Mouse (Mus musculus): Measurements from ENCODE around the gene Traf3ip1. TPM values are rescaled to one million over a fixed set of nuclear protein-coding genes. Genes with fewer than 3 reads are reported as not detected.

Gene Traf3ip1
- polyA plus RNA-seq, 1 experiment, result 2.0 TPM

DNA sequence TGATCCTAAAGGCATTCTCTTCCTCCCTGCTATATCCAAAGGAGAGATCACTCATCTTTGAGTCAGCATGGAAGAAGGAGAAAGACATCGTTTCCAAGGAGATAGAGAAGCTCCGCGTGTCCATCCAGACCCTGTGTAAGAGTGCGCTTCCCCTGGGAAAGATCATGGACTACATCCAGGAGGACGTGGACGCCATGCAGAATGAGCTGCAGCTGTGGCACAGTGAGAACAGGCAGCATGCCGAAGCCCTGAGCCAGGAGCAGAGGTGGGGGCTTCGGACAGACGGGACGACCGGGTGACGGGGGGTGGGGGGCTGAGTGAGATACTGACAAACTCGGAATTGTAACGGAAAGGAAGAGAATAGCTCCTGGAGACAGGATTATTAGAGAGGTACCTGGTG, 31.4 kb downstream of the Traf3ip1 start:
- TF ChIP-seq FLI1 (IDR thresholded peaks at IDR 0.05; ENCODE audit: low read length) (no peak), GATA1 (IDR thresholded peaks at IDR 0.05; ENCODE audit: borderline replicate concordance, low read length) (no peak)
- Histone ChIP-seq H3K36me3 (replicated peaks; ENCODE audit: low read length) (peaks cover 40% of the 10 kb centered on the region), H3K9me3 (no peaks in the 10 kb centered on the region), H3K4me3 (replicated peaks) (no peak overlapping the region), H3K4me1 (peaks cover 38% of the 10 kb centered on the region), H3K27me3 (replicated peaks) (peaks cover 3% of the 10 kb centered on the region)

DNA sequence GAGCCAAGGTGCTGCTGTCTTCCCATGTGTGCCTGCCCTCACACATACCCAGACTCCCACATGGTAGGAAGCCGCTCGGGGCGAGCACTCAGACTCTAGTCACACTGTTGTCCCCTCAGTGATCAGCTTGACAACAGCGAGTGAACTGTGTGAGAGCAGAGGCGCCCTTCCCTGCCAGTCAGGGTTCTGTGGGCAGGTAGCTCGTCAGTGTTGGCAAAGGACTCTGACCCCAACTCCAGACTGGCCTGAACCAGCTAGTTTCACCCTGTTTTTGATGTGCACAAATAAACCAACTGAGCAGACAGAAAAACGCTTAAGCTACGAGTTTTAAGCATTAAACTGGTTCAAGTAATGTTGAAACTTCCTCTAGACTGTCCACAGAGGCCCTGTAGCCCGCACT, 35.7 kb downstream of the Traf3ip1 start:
- H3K27me3 ChIP-seq (replicated peaks), result peaks cover 3% of the 10 kb centered on the region
- H3K36me3 ChIP-seq (replicated peaks; ENCODE audit: low read length), result peaks cover 24% of the 10 kb centered on the region
- H3K9me3 ChIP-seq, result no peaks in the 10 kb centered on the region
- TF ChIP-seq FLI1 (IDR thresholded peaks at IDR 0.05; ENCODE audit: low read length), result no peak
- TF ChIP-seq GATA1 (IDR thresholded peaks at IDR 0.05; ENCODE audit: borderline replicate concordance, low read length), result no peak
- no peak overlapping the region for H3K4me3 ChIP-seq (replicated peaks)
- H3K4me1 ChIP-seq, result peaks cover 46% of the 10 kb centered on the region

DNA sequence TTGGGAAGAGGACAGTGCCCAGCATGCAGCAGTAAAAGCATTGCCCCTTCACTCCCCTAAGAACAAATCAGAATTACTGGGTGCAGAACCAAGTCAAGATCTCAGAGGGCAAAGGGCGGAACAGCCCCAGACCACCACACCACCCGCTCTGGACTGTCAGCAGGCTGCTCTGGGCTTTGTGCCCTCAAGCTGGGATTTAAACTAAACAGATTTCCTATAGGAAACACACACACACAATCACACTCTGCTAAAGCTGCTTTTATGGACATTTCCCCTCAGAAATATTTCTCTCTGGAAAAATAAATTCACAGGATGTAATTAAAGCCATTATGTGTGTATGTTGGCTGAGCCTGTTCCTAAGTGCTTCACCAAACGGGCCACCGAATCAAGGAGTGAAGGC, 37.8 kb downstream of the Traf3ip1 start:
- H3K4me1 ChIP-seq, result peaks cover 45% of the 10 kb centered on the region
- peaks cover 19% of the 10 kb centered on the region for H3K36me3 ChIP-seq (replicated peaks; ENCODE audit: low read length)
- TF ChIP-seq GATA1 (IDR thresholded peaks at IDR 0.05; ENCODE audit: borderline replicate concordance, low read length) (no peak), FLI1 (IDR thresholded peaks at IDR 0.05; ENCODE audit: low read length) (no peak)
- H3K27me3 ChIP-seq (replicated peaks), result peaks cover 3% of the 10 kb centered on the region
- no peaks in the 10 kb centered on the region for H3K9me3 ChIP-seq
- H3K4me3 ChIP-seq (replicated peaks), result no peak overlapping the region

DNA sequence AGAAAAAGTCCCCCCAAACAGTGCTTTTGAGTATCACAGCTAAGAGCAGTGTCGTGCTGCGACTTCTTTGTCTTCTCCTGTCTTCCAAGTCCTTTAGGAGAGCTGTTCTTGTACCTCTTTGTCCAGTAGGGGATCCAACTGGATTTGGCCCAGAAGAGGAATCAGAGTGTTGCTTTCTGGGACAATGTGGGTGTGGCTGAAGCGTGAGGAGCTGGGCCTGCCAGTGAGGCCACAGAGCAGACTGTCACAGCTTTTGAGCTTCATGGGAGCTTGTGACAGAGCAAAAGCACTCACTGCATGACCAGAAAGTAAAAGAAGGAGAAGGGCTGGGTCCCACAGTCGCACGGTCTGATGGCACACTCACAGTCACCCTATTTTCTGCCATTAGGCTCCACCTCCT, 38.4 kb downstream of the Traf3ip1 start:
- no peaks in the 10 kb centered on the region for H3K9me3 ChIP-seq
- H3K4me1 ChIP-seq, result peaks cover 44% of the 10 kb centered on the region
- no peak overlapping the region for H3K4me3 ChIP-seq (replicated peaks)
- TF ChIP-seq FLI1 (IDR thresholded peaks at IDR 0.05; ENCODE audit: low read length) (no peak), GATA1 (IDR thresholded peaks at IDR 0.05; ENCODE audit: borderline replicate concordance, low read length) (no peak)
- H3K36me3 ChIP-seq (replicated peaks; ENCODE audit: low read length), result peaks cover 12% of the 10 kb centered on the region
- peaks cover 3% of the 10 kb centered on the region for H3K27me3 ChIP-seq (replicated peaks)

DNA sequence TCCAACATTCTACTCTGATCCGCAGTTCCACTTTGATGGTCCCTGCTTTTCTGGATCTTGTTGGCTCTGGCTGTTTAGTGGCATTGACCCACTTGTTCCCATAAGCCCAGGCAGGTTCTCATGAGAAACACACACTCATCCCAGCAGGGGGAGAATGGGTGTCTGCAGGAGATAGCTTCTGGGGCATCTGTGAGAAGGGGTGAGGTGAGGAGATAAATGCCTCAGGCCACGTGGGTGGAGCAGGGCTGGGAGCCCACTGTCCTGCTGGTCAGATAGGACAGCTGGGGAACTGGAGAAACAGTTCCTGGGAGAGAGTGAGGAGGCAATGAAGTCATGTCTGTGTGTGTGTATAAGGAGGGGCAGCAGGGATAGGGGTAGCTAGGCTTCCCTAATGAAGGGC, 39.0 kb downstream of the Traf3ip1 start:
- peaks cover 3% of the 10 kb centered on the region for H3K27me3 ChIP-seq (replicated peaks)
- H3K36me3 ChIP-seq (replicated peaks; ENCODE audit: low read length), result peaks cover 8% of the 10 kb centered on the region
- TF ChIP-seq FLI1 (IDR thresholded peaks at IDR 0.05; ENCODE audit: low read length) (no peak), GATA1 (IDR thresholded peaks at IDR 0.05; ENCODE audit: borderline replicate concordance, low read length) (no peak)
- H3K4me1 ChIP-seq, result peaks cover 49% of the 10 kb centered on the region
- no peaks in the 10 kb centered on the region for H3K9me3 ChIP-seq
- H3K4me3 ChIP-seq (replicated peaks), result peak overlapping the region; percentile 40

DNA sequence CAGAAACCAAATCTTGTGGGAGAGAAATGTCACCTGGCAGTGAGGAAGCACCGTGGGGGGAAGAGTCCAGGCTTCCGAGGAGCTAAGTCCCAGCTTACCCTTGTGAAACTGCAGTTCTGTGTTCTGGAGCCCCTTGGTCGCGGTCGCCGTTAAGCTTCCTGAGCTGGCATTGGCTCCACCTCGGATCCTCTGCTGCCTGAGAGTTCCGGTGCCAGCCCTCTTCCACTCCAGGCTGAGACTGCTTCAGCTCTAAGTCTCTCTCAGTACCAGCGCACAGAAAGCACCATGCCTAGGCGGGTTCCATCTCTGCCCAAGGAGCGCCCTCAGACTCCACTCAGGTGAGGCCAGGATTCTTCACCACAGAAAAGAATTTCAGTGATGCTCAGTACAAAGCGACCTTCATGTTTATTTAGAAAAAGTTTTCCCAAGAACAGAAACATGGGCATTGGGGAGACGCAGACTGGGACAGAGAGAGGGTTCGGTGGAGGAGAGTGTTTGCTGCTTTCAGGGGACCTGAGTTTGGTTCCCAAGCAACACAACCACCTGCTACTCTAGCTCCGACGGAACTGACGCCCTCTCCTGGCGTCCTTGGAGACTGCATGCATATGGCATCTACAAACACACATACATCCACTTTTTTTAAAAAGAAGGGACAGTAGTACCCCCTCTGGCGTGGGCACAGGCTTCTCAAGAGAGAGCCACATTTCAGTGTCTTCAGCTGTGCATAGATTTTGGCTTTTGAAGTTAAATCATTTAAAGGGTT, 39.7 kb downstream of the Traf3ip1 start:
- no peak for TF ChIP-seq FLI1 (IDR thresholded peaks at IDR 0.05; ENCODE audit: low read length)
- no peak for TF ChIP-seq GATA1 (IDR thresholded peaks at IDR 0.05; ENCODE audit: borderline replicate concordance, low read length)
- Histone ChIP-seq H3K36me3 (replicated peaks; ENCODE audit: low read length) (peaks cover 5% of the 10 kb centered on the region), H3K9me3 (no peaks in the 10 kb centered on the region), H3K4me1 (peaks cover 52% of the 10 kb centered on the region), H3K4me3 (replicated peaks) (peak overlapping the region; percentile 29), H3K27me3 (replicated peaks) (peaks cover 3% of the 10 kb centered on the region)

DNA sequence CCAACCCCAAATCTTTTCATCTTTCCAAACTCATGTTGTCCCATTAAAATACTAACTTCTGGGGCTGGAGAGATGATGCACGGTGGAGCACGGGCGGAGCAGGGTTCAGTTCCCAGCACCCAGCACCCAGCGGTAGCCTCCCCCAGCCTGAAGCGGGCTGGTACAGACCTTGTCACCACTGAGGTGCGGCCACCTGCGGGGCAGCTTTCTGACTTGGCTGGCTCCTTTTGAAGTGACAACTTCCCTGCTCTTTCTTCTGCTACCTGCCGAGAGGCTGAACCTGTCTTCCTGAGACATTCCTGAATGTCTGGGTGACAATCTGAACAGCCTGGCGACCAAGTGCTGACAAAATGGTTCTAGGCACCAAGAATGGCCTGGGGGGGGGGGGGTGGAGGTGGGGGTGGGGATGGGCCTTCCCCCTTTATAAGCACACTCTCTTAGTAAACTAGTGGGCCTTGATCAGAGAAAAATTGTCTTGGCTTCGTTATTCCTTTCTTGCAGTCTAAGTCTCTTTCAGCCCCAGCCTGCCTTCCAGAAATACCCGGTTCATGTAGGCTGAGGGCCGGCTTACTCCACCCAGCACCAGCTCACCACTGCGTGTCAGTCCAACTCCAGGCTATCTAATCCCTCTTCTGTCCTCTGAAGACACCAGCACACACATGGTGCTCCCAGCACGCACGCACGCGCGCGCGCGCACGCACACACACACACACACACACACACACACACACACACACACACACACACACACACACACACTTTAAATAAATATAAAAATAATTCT, 43.5 kb downstream of the Traf3ip1 start:
- Histone ChIP-seq H3K36me3 (replicated peaks; ENCODE audit: low read length) (peaks cover 6% of the 10 kb centered on the region), H3K9me3 (no peaks in the 10 kb centered on the region), H3K4me1 (peaks cover 72% of the 10 kb centered on the region), H3K27me3 (replicated peaks) (no peaks in the 10 kb centered on the region), H3K4me3 (replicated peaks) (no peak overlapping the region)
- no peak for TF ChIP-seq GATA1 (IDR thresholded peaks at IDR 0.05; ENCODE audit: borderline replicate concordance, low read length)
- no peak for TF ChIP-seq FLI1 (IDR thresholded peaks at IDR 0.05; ENCODE audit: low read length)

DNA sequence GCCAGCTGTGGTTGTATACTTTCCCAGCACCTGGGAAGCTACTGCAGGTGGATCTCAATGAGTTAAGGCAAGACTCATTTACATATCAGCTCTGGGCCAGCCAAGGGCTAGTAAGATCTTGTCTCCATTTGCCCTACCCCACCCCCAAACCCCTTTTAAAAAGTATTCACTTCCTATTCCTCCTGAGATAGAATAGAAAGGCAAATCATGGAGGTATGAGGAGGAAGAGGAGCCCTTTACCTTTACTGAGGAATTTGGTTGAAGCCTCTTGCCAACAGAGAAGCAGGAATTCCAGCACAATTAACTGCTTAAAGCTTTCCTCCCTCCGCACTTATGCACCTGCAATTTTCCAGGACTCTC, 44.1 kb downstream of the Traf3ip1 start:
- peaks cover 6% of the 10 kb centered on the region for H3K36me3 ChIP-seq (replicated peaks; ENCODE audit: low read length)
- H3K27me3 ChIP-seq (replicated peaks), result no peaks in the 10 kb centered on the region
- peaks cover 72% of the 10 kb centered on the region for H3K4me1 ChIP-seq
- no peak overlapping the region for H3K4me3 ChIP-seq (replicated peaks)
- TF ChIP-seq GATA1 (IDR thresholded peaks at IDR 0.05; ENCODE audit: borderline replicate concordance, low read length), result no peak
- no peaks in the 10 kb centered on the region for H3K9me3 ChIP-seq

DNA sequence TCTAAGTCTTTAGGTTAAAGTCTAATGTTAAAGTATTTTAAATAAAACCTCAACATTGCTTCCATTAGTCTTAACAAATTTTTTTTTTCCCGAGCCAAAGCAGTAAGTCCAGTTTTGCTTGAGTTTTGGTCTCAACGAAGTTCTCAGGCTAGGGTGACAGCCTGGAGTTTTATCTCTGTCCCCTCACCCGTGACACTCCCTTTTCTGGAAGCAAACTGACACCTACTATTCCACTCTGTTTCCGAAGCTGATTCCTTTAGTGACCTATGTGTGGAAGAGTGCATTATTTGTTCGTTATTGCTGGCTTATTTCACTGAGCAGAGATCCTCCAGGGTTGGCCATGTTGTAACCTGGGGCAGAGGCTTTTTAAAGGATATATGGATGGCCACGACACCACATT, 44.8 kb downstream of the Traf3ip1 start:
- TF ChIP-seq GATA1 (IDR thresholded peaks at IDR 0.05; ENCODE audit: borderline replicate concordance, low read length), result no peak
- TF ChIP-seq FLI1 (IDR thresholded peaks at IDR 0.05; ENCODE audit: low read length), result no peak
- Histone ChIP-seq H3K4me3 (replicated peaks) (peak overlapping the region; percentile 97), H3K9me3 (no peaks in the 10 kb centered on the region), H3K36me3 (replicated peaks; ENCODE audit: low read length) (peaks cover 10% of the 10 kb centered on the region), H3K4me1 (peaks cover 70% of the 10 kb centered on the region), H3K27me3 (replicated peaks) (no peaks in the 10 kb centered on the region)

DNA sequence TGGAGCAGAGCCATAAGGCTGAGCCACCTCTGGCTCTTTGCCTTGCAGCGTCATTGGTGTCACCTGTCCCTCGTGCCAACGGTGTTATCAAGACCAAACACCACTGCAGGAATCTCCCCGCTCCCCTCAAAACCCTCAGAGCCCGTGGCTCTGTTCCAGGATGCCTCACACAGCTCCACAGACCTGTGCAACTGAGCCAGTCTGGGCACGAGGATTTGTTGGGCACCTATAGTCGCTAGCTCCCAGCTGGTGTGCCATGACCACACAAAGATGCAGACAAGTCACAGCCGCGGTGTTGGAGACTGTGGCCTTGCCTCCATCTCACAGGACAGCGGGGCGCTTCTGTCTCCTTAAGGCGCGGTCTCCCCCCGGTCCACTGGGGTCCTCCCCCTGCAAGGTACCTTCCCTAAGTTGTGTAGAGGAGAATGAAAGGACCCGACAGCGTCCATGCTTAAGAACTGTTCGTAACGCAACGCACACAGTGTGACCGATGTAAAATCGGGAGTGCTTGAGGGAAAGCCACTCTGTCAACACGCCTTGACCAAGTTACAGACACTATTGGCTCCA, 45.3 kb downstream of the Traf3ip1 start:
- H3K27me3 ChIP-seq (replicated peaks), result no peaks in the 10 kb centered on the region
- no peak for TF ChIP-seq GATA1 (IDR thresholded peaks at IDR 0.05; ENCODE audit: borderline replicate concordance, low read length)
- TF ChIP-seq FLI1 (IDR thresholded peaks at IDR 0.05; ENCODE audit: low read length), result no peak
- H3K4me3 ChIP-seq (replicated peaks), result peak overlapping the region; percentile 97
- H3K36me3 ChIP-seq (replicated peaks; ENCODE audit: low read length), result peaks cover 15% of the 10 kb centered on the region
- peaks cover 70% of the 10 kb centered on the region for H3K4me1 ChIP-seq
- no peaks in the 10 kb centered on the region for H3K9me3 ChIP-seq
